Mouse (Mus musculus) thymus, adult 2 months (tissue): ENCODE results near the gene Fhdc1.

Experiments used
- CTCF ChIP-seq: fragments of 200-500 bp; IDR thresholded peaks from 2 replicates; pipeline ENCODE4 v1.5.1; 2012; ENCODE audit warnings: mild to moderate bottlenecking, control low read depth, low read length, moderate library complexity, borderline replicate concordance; ENCODE audit not compliant: control insufficient read depth, poor library complexity, insufficient read depth; ENCODE audit errors: extremely low read depth
- POLR2A ChIP-seq: fragments of 200-500 bp; IDR thresholded peaks from 2 replicates; pipeline ENCODE4 v1.6.1; 2012; ENCODE audit warnings: mild to moderate bottlenecking, low read length, control low read depth, moderate library complexity; ENCODE audit not compliant: control insufficient read depth, poor library complexity, insufficient read depth; ENCODE audit errors: extremely low read depth

DNA sequence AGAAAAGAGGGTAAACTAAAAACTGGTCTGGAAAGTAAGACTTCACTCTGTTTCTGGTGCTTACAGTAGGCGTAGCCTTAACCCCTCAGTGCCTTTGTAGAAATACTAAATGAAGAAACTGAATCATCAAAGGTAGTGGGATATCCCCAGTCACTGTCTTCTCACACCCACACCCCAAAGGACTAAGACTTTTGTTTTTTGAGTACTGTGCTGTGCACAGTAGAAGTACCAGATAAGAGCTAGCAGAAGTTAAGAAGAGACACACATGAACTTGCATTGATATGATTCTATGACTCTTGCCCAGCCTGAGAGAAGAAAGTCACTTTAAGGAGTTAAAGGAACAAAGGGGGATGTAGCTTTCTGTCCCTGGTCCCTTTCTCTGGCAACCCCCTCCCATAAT is 2.7 kb downstream of the Fhdc1 start:
- TF ChIP-seq CTCF (no peak), POLR2A (no peak)
